Mouse (Mus musculus) liver, adult 2 months (tissue): ENCODE results near the gene Rbms2. TPM values are rescaled to one million over a fixed set of nuclear protein-coding genes. Genes with fewer than 3 reads are reported as not detected.

Experiments
- DNase-seq: peaks from one replicate; pipeline ENCODE4 v3.0.0-alpha.2; 2011; ENCODE audit warnings: low read depth, low spot score; ENCODE audit errors: extremely low read depth
- H3K27ac ChIP-seq: fragments of 200-500 bp; replicated peaks from 2 replicates; pipeline ENCODE4 v1.5.1; 2012; ENCODE audit warnings: low read depth, mild to moderate bottlenecking, control low read depth, inconsistent platforms, low read length; ENCODE audit not compliant: insufficient read depth
- H3K27me3 ChIP-seq: fragments of 200-500 bp; 2 replicates; pipeline ENCODE4 v1.6.1; 2012; ENCODE audit warnings: mild to moderate bottlenecking, moderate library complexity, low read length, inconsistent platforms; ENCODE audit not compliant: control insufficient read depth, insufficient read depth
- H3K36me3 ChIP-seq: fragments of 200-500 bp; 2 replicates; pipeline ENCODE4 v1.6.1; 2012; ENCODE audit warnings: low read length, inconsistent platforms; ENCODE audit not compliant: control insufficient read depth, insufficient read depth
- H3K4me1 ChIP-seq: fragments of 200-500 bp; 2 replicates; pipeline ENCODE4 v1.6.1; 2011; ENCODE audit warnings: low read length; ENCODE audit not compliant: control insufficient read depth, insufficient read depth
- H3K4me3 ChIP-seq: fragments of 200-500 bp; 2 replicates; pipeline ENCODE4 v1.5.1; 2011; ENCODE audit warnings: low read depth, mild to moderate bottlenecking, control low read depth, low read length, moderate library complexity; ENCODE audit not compliant: insufficient read depth
- H3K79me2 ChIP-seq: fragments of 200-500 bp; 2 replicates; pipeline ENCODE4 v1.6.1; 2012; ENCODE audit warnings: inconsistent platforms, mild to moderate bottlenecking, low read length, moderate library complexity; ENCODE audit not compliant: control insufficient read depth, insufficient read depth
- H3K9ac ChIP-seq: fragments of 200-500 bp; 2 replicates; pipeline ENCODE4 v1.6.1; 2012; ENCODE audit warnings: low read depth, mild to moderate bottlenecking, control low read depth, inconsistent platforms, low read length
- CTCF ChIP-seq: fragments of 200-500 bp; IDR thresholded peaks from 2 replicates; pipeline ENCODE4 v1.5.1; 2011; ENCODE audit warnings: low read depth, low read length, control low read depth
- POLR2A ChIP-seq: fragments of 200-500 bp; IDR thresholded peaks from 2 replicates; pipeline ENCODE4 v1.6.1; 2011; ENCODE audit warnings: low read length, control low read depth; ENCODE audit not compliant: insufficient read depth; ENCODE audit errors: extremely low read depth
- WGBS: fragments of 180-500 bp; shearing (Covaris S2); methylation state at CpG from one replicate; pipeline ENCODE4 v1.1.7; 2018; 5-methylcytosine and 5-hydroxymethylcytosine counted together
- polyA plus RNA-seq: library from polyadenylated mRNA; depleted of rRNA; stranded (reverse); fragments of >200 nt; gene quantifications from 2 replicates; pipeline ENCODE4 v1.2.3, GENCODE M21; 2012
- total RNA-seq: library from RNA; depleted of rRNA; stranded (reverse); fragments of >200 nt; gene quantifications from 2 replicates; pipeline ENCODE4 v1.2.3, GENCODE M21; 2014

Rbms2 gene
- total and polyA plus RNA-seq, 2 experiments = 8.0 to 23.2 TPM

- Histone ChIP-seq H3K27ac (peak overlapping the region; percentile 89), H3K9ac (peak overlapping the region; percentile 79), H3K27me3 (no peaks in the 10 kb centered on the region), H3K79me2 (no peaks in the 10 kb centered on the region), H3K4me1 (peaks cover 10% of the 10 kb centered on the region; the same call in 1 of the 2 replicates), H3K4me3 (peak overlapping the region; percentile 65), H3K36me3 (peaks cover 32% of the 10 kb centered on the region)
- DNase-seq = peak; percentile 88
- TF ChIP-seq CTCF (no peak), POLR2A (peak; percentile 48; the same call in 1 of the 2 replicates)
- 6% methylated on average over 14 of the region's 14 CpGs for WGBS
These were observed 30.9 kb upstream of the Rbms2 start for GRCm38 (mm10) chr10:128210954-128211353.

- Histone ChIP-seq H3K4me1 (peaks cover 13% of the 10 kb centered on the region), H3K4me3 (peak overlapping the region; percentile 14), H3K27ac (peak overlapping the region; percentile 89), H3K79me2 (no peaks in the 10 kb centered on the region), H3K36me3 (peaks cover 38% of the 10 kb centered on the region), H3K27me3 (no peaks in the 10 kb centered on the region), H3K9ac (peak overlapping the region; percentile 79)
- TF ChIP-seq CTCF = no peak
- TF ChIP-seq POLR2A = no peak
- DNase-seq = peak; percentile 68
- 26% methylated on average over 2 of the region's 2 CpGs for WGBS
These were observed 30.0 kb upstream of the Rbms2 start for GRCm38 (mm10) chr10:128210131-128210530.

GRCm38 (mm10) chr10:128209311-128210009 is 29.4 kb upstream of the Rbms2 start:
- Histone ChIP-seq H3K4me1 (peaks cover 19% of the 10 kb centered on the region), H3K9ac (peak overlapping the region; percentile 16), H3K27me3 (no peaks in the 10 kb centered on the region), H3K36me3 (peaks cover 38% of the 10 kb centered on the region), H3K27ac (peak overlapping the region; percentile 33), H3K4me3 (no peak overlapping the region), H3K79me2 (no peaks in the 10 kb centered on the region)
- peak; percentile 50 for DNase-seq
- WGBS = 74% methylated on average over 11 of the region's 11 CpGs
- no peak for TF ChIP-seq POLR2A
- TF ChIP-seq CTCF = no peak

GRCm38 (mm10) chr10:128208326-128208725 is 28.2 kb upstream of the Rbms2 start:
- 88% methylated on average over 10 of the region's 10 CpGs for WGBS
- Histone ChIP-seq H3K27ac (peak overlapping the region; percentile 41), H3K4me3 (no peak overlapping the region), H3K36me3 (peaks cover 42% of the 10 kb centered on the region), H3K27me3 (no peaks in the 10 kb centered on the region), H3K4me1 (peaks cover 29% of the 10 kb centered on the region), H3K79me2 (no peaks in the 10 kb centered on the region), H3K9ac (no peak overlapping the region)
- DNase-seq = no peak
- no peak for TF ChIP-seq CTCF
- no peak for TF ChIP-seq POLR2A

GRCm38 (mm10) chr10:128204941-128205340 is 24.8 kb upstream of the Rbms2 start:
- Histone ChIP-seq H3K27me3 (no peaks in the 10 kb centered on the region), H3K4me1 (peaks cover 28% of the 10 kb centered on the region), H3K79me2 (no peaks in the 10 kb centered on the region), H3K4me3 (no peak overlapping the region), H3K9ac (peak overlapping the region; percentile 39; the same call in 1 of the 2 replicates), H3K36me3 (peaks cover 41% of the 10 kb centered on the region), H3K27ac (peak overlapping the region; percentile 66)
- WGBS = 54% methylated on average over 15 of the region's 15 CpGs
- no peak for DNase-seq
- TF ChIP-seq POLR2A (no peak), CTCF (no peak)

- Histone ChIP-seq H3K36me3 (peaks cover 21% of the 10 kb centered on the region; the same call in 1 of the 2 replicates), H3K4me1 (peaks cover 35% of the 10 kb centered on the region)
- TF ChIP-seq CTCF = no peak
- 0 out of 2 replicates have a peak, but pooled peaks have one; percentile 7 for TF ChIP-seq POLR2A
These were observed 21.8 kb upstream of the Rbms2 start for GRCm38 (mm10) chr10:128201856-128202255.

More at GRCm38 (mm10) chr10:128201856-128202255, 21.8 kb upstream of the Rbms2 start:
- Histone ChIP-seq H3K79me2 (no peaks in the 10 kb centered on the region; the same call in 1 of the 2 replicates), H3K27me3 (no peaks in the 10 kb centered on the region), H3K27ac (peak overlapping the region; percentile 84), H3K9ac (no peak overlapping the region), H3K4me3 (no peak overlapping the region)
- 14% methylated on average over 6 of the region's 6 CpGs for WGBS
- DNase-seq = peak; percentile 100
